Mouse (Mus musculus): ENCODE measurements around the gene Tmem80. TPM values are rescaled to one million over a fixed set of nuclear protein-coding genes. Genes with fewer than 3 reads are reported as not detected.

Gene Tmem80
- total and polyA plus RNA-seq, 3 experiments, result 7.4 to 9.9 (median 8.3) TPM

GRCm38 (mm10) chr7:141365049-141365445 lies 37.5 kb downstream of the Tmem80 start (continued):
- TF ChIP-seq ZMIZ1 (IDR thresholded peaks at IDR 0.05; ENCODE audit: low read depth, low read length), result no peak

GRCm38 (mm10) chr7:141367358-141367757 lies 39.8 kb downstream of the Tmem80 start:
- TF ChIP-seq ETS1 (conservative IDR thresholded peaks at IDR 0.05; ENCODE audit: low read depth, low read length) (no peak), CTCF (conservative IDR thresholded peaks at IDR 0.05 in 1 of 2, IDR thresholded peaks at IDR 0.05 in 1 of 2; ENCODE audit: low read depth in 2 of 2, low read length in 2 of 2) (no peak), CHD1 (IDR thresholded peaks at IDR 0.05; ENCODE audit: low read depth, low read length) (no peak), IRF4 (IDR thresholded peaks at IDR 0.05; ENCODE audit: low read depth, low read length) (no peak), ELF1 (IDR thresholded peaks at IDR 0.05; ENCODE audit: low read depth, low read length) (no peak), MAZ (IDR thresholded peaks at IDR 0.05; ENCODE audit: low read depth, low read length) (no peak), UBTF (IDR thresholded peaks at IDR 0.05; ENCODE audit: low read depth, low read length) (no peak), SMC3 (IDR thresholded peaks at IDR 0.05; ENCODE audit: low read depth, low read length) (no peak), TCF12 (IDR thresholded peaks at IDR 0.05; ENCODE audit: low read depth, low read length) (no peak), KAT2A (IDR thresholded peaks at IDR 0.05; ENCODE audit: insufficient replicate concordance, low read length) (no peak), MYC (IDR thresholded peaks at IDR 0.05; ENCODE audit: low read depth, low read length) (no peak), MXI1 (IDR thresholded peaks at IDR 0.05; ENCODE audit: low read depth, low read length) (no peak), SIN3A (IDR thresholded peaks at IDR 0.05; ENCODE audit: low read length) (no peak), RCOR1 (conservative IDR thresholded peaks at IDR 0.05; ENCODE audit: low read depth, low read length) (no peak), TBP (conservative IDR thresholded peaks at IDR 0.05; ENCODE audit: low read depth, low read length) (no peak), RAD21 (IDR thresholded peaks at IDR 0.05; ENCODE audit: low read depth, low read length) (no peak), ZC3H11A (IDR thresholded peaks at IDR 0.05; ENCODE audit: low read depth, low read length) (no peak), MEF2A (IDR thresholded peaks at IDR 0.05; ENCODE audit: borderline replicate concordance, low read depth, low read length) (no peak), MAFK (IDR thresholded peaks at IDR 0.05; ENCODE audit: insufficient replicate concordance, low read length) (no peak), NRF1 (IDR thresholded peaks at IDR 0.05; ENCODE audit: low read depth, low read length) (no peak)
- Histone ChIP-seq H3K36me3 (replicated peaks in 1 of 2; ENCODE audit: control insufficient read depth in 1 of 2, insufficient read depth in 1 of 2, low read length in 1 of 2) (no peaks in the 10 kb centered on the region), H3K9ac (ENCODE audit: insufficient read depth, low read depth) (no peak overlapping the region), H3K27me3 (replicated peaks) (peaks cover 10% of the 10 kb centered on the region), H3K9me3 (replicated peaks; ENCODE audit: low read length) (peaks cover 5% of the 10 kb centered on the region), H3K79me2 (replicated peaks; ENCODE audit: control insufficient read depth, extremely low read depth, insufficient read depth, poor library complexity, severe bottlenecking) (no peaks in the 10 kb centered on the region), H3K4me1 (ENCODE audit: control insufficient read depth in 1 of 2, insufficient read depth in 2 of 2) (peaks cover 4 to 20% of the 10 kb centered on the region in 2 experiments; a peak in 3 of 4 replicates), H3K4me3 (replicated peaks in 1 of 3; ENCODE audit: low read depth in 2 of 3, low read length in 2 of 3, poor library complexity in 1 of 3) (no peak overlapping the region), H3K27ac (ENCODE audit: insufficient read depth, low read depth) (no peak overlapping the region), H3K4me2 (ENCODE audit: insufficient read depth, low read depth, poor library complexity, severe bottlenecking) (no peak overlapping the region)
- no peak for DNase-seq (ENCODE audit: extremely low read depth)
- in situ Hi-C loops (cut with MboI; ENCODE audit: low pct_ligation_motif_present, low pct_unique_long_range_greater_than_20kb, low sequenced_read_pairs), result loop anchor here (10.0 to 25.0 kb wide), 2 partner anchors 103 to 380 kb away; partner anchors contain the start of gene Irf7
- dilution Hi-C loops (cut with MboI; ENCODE audit: extremely low pct_ligation_motif_present, extremely low pct_unique_long_range_greater_than_20kb, low sequenced_read_pairs), result no loop called here

Data from CH12.LX (cell line).